Mouse (Mus musculus) MEL-GATA-1-ER (cell line): ENCODE measurements at regions not wholly inside any gene's neighbourhood (a gene's known extent, or its start where the extent isn't known, plus 50 kb on each side); places are given as distances from the start of the nearest gene placed in this dataset.

Experiments
- DNase-seq: peaks from one replicate; pipeline ENCODE4 v3.0.0-alpha.2; 2012; ENCODE audit warnings: low read depth; ENCODE audit errors: extremely low read depth

DNA sequence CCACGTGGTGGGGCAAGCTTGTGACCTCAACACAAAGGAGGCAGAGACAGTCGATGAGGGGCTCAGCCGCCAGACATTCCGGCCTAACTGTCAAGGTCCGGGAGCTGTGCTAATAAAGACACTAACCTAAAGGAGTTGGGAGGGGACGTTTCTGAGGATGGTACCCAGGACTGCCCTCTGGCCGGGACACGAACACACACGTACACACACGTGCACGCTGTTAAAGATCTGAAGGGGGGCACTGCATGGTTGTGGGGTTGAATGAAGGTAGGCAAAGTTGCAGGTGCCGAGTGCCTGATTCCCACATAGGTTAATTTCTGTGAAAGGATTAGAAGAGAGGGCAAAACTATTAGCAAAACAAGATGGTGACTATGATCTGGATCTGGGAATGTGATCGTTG is 65.4 kb upstream of the Mitf start:
- DNase-seq: no peak

DNA sequence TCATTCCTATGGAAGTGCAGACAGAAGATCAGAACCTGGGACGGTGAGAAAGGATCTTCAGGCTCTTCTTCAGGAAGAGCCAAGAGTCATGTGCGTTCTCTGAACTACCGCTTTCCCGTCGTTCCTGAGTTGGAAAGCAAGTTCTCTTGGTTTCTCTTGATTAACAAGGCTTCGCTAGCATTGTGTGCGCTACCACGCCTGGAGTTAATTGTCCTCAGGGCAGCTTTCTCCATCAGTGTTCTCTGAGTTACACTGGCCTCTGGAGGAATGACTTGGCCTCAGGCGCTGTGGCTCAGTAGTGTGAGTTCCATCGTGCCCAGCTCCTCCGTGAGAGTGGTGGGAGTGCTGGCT is 66.0 kb upstream of the Mitf start:
- DNase-seq: no peak

DNA sequence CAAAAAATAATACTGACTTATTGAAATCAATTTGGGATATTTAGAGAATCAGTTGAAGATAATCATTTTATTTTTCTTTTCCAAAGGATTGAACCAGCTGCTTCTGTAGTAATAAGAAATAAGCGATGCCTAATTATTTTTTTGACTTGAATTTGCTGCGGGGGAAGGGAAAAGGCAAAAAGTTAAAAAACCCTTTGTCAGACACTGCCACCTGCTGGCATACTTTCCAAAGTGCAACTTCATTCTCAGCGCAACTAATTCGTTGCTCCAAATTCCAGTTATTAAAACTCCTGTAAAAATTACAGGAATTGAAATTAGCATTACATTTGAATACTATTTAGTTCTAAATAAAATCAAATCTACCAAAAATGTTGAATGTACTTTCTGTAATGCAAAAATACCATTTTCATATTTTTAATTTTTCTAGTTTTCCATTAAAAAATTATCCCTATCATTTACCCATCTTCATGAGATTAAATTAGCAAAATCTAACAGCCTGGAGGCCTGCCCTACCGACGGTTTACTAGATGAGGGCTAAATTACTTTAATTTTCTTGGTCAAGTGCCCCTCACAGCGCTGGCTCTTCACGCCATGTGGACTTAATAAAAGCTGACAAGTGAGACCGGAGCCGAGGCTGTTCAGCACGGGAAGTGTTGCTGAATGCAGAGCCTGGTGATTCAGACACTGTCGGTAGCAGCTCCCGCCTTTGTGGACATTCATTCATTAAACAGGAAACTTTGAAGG is 66.6 kb upstream of the Mitf start:
- DNase-seq: peak; percentile 2

DNA sequence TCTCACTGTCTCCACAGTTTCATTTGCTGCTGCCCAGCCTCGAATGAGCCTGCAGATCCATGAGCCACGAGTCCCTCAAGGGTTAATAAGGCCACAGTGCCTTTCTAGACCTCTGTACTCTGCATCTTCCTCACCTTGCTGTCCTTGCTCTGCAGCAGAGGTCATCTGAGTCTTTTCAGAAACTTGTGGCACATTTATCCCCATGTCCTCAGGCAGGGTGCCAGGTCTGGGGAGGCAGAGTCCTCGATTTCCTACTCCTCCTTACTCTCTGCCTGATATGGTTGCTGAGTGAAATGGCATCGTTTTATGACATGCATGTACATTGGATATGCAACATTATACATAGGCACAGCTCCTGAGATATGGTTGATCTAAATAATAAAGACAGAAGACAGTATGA is 68.0 kb upstream of the Mitf start:
- no peak for DNase-seq

DNA sequence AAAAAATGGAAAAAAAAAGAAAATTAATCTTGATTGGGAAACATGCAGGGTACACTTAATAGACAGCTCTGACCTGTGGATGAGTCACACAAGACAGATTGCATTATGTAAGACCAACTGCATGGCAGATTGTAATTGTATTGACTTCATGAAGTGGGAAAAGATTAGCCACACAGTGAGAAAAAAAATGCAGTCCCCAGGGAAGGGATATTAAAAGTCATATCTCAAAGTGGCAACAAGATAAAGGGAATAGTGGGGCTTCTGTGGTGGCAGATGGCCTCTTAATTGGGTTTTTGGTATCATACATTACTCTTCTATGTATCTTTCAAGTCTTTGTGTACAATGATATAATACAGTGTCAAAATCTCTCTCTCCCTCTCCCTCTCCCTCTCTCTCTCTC is 76.0 kb upstream of the Mitf start:
- DNase-seq: no peak

DNA sequence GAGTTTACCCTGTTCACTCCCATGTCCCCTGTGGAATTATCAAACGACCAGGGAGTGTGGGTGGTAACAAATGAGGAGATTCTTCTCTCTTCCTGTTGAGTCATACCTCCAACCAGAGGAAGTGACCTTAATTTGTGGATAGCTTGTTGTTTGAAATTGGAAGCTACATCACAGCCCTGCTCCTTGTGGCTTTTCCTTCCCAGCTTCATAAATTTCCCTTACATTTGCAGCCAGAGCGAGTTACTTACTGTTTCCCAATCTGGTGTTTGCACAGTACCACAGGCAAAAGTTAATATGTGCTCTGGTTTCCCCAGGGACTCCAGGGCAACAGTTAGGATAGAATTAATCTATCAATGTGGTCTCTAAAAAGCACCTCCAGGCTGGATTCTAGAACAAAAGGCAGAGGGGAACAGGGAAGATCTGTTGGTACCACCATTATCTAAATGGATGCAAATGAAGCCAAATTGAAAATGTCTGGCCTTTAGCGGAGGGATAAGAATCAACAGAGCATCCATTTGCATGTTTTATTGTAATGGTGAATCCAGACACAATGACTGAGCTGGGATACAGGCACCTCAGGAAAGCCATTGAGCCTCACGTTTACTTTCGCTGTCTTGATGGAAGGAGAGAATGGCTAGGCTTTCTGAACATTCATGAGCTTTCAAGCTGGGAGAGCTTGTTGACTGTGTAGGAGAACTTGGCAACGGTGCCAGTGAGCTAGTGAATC is 88.5 kb upstream of the Mitf start:
- no peak for DNase-seq

DNA sequence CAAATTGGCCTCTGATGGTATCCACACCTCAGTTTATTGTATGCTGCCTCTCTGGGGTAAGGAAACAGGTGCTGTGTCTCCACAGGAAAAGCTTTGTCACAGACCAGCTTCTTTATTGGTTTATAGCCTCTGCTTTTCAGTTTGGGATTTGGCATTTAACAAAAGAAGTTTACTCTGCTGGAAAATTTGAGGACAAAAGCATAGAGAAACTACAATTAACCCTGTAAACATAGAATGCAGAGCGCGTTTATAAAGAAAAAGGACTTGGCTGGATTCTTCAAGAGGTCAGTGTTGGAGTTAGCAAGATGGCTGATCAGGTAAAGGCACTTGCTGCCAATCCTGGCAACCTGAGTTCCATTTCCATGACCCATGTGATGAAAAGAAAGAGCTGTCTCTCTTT is 90.1 kb upstream of the Frmd4b start:
- no peak for DNase-seq

DNA sequence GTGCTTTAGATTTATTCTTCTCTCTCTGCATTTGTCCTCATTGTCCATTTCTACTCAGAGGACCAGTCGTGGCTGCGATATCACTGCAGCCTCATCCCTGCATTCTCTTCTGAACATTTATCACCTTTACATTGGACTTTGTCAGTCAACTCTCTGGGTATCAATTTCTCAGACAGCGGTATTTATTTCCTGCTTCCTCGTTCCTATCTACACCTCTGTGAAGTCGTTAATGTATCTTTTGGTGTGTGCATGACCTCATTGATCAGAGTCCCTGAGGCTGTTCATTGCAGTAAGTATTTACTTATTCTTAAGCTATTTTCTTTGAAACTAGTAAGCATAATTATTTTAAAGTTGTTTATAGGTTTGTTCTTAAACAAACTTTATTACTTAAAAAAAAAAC is 87.0 kb upstream of the Frmd4b start:
- DNase-seq: no peak

DNA sequence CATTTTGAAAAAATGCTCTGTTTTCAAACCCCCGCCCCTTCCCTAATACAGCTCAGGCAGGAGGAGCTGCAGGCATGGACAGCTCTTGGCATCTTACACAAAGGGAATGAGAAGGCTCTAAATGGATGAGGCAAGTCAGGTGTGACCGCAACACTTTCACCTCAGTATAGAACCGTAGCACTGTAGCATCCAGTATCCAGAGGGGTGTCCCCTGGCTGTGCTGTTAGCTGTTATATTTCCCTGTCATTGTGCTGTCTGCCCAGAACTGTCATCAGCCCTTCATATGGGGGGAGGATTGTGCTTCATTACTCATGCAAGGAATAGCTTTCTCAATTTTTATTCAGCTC is 82.4 kb upstream of the Frmd4b start:
- DNase-seq: no peak

DNA sequence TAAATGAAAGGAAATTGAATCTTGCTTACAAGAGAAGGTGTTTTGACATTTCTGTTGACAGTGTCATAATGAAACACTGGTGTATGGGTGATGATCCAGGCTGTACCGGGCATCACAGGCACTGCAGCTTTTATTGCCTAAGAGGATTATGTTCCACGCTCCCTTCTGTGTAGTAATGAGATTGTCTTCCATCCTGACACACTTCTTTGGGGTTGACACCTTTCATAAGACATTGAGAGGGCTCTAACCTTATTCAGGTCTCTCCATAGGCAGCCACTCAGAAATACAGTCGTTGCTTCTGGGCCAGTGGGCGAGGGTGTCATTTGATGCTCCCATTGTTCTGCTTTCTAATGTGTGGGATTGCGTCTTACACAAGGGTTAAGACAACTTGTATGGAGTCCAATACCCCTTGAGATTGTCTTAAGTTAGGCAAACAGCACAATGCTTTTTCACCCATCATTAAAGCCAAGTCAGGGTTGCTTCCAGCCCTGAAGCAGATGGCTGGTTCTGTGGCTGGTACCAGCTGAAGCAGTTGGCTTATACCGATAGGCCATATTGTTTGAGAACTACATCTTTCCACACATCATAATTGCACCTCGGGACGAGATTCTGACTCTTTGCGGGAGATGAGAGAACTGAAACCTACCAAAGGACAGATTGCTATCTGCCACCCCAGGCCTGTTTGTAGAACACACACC is 81.9 kb upstream of the Frmd4b start:
- no peak for DNase-seq

DNA sequence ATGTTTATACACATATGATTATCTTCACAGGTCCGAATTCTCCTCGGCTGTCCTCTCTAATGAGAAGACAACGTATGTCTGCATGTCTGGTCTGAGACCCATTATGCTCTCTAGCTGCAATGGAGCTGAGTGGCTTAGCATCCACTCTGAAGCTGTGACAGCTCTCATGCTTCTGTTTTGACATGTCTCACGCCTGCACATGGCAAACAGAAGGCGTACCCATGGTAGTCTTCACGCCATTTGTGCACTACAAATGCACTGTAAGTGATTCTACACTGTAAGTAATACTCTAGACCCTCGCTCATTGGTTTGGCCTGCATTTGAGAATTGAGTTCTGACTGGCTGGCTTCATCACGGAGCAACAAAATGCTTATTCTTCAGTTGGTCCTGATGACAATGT is 75.9 kb upstream of the Frmd4b start:
- DNase-seq: no peak

DNA sequence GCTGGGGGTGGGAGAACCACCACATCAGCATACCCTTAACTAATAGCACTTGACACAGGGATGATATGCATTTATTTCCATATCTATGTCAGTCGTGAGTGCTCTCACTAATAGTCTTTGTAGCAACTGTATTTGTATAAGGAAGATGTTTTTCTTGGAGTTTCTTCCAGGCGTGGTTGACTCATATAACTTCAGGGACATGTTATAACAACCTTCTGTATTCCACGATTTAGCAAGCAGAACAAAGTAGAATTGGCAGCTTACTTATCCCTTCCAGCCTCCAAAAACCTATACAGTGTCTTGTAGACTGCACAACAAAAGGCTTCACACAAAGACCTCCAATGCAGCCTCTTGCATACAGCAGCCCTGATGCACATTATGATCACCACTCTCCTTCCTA is 73.8 kb upstream of the Frmd4b start:
- DNase-seq: no peak

DNA sequence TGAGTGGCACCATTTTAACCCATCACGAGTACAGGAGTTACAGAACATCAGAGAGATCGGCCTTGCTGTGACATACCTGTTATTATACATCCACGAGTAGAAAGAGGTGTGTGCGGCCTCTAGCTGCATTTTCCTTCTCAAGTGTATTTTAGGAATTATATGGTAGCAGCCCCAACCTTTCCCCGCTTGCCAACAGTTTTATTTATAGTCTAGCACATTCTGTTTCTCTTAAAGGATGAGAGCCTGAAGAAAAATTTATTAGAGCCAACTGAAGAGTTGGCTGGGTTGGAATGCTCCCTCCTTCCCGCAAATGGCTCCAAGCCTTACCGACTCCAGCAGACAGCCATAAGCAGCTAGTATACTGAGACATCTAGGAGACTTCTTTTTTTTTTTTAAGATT is 67.0 kb upstream of the Frmd4b start:
- no peak for DNase-seq

DNA sequence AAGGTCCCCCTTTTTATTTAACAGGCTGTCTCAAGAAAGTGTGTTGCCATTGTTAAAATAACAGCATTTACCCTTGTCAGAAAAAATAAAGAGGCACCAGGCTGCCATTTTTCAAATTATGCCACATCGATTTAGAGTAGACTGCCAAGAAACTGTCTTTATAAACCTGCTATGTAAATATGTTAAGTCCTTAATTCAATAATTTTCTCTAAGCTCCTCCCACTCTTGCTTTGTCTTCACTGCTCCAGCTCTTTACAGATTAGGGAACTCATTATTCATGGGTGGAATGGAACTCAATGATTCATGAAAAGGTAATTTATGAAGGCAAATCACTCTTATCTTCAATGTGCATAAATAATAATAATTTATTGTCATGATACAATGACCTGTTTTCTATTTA is 64.9 kb upstream of the Frmd4b start:
- no peak for DNase-seq

DNA sequence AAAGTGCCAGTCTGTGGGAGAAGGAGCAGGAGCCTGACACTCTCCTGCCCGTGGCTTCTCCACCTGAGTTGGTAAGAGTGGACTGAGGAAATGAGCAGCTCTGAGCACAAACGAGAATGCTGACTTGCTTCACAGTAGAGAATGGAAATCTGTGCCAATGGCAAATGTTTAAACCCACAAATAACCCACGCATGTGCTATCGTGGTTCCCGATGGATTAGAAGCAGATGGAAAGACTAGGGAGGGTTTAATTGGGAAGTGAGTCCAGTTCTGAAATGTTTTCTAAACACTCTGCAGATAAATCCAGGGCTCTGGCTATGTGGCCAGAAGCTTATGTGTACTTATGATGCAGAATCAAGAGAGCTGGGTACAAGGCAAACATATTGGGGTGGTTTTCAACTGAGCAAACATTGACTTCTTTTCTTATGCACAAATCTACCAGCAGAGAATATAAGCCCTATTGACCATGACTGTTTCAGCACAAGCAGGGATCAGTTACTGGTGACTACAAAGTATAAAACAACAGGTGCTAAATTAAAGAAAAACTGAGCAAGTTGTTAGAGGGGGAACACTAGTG is 57.9 kb upstream of the Frmd4b start:
- DNase-seq: no peak

DNA sequence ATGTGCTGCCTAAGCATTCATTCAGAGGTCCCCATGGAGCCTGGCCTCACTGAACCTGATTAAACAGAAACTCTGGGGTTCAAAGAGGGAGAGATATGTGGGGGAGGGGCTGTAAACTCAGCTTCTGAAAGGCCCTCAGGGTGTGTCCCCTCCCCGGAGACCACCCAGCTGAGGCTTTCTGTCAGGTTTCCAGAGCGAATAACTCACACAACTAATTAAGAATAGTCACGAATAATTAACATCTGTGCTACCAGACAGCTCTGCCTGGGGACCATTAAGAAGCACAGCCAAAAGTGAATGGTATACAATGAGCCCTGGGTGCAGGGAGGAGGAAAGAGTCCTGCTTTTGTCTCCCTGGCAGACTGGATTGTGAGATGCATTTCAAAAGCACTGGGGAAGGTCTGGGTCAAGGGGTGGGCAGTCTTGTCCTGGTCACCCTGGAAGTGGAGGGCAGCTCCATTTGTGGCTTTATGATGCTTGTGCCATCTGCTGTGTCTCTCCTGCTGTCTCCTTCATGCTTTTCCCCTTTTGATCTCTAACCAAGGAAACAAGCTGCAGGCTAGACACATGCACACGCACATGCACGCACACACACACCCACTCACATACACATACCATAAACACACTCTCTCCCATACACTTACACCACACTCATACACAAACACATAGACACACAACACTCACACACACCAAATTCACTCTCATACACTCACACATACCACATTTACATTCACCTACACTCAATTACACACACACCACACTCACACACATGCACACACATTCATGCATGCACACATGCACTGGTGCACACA is 49.7 kb upstream of the Frmd4b start:
- no peak for DNase-seq
